Mouse (Mus musculus) CD8-positive naive resting alpha-beta T cell, adult 2 months (primary cell): Measurements from ENCODE around the gene A530032D15Rik.
"Not testable (repeated sequence)": the region's sequence is repeated elsewhere in the genome, so short reads cannot be mapped to it uniquely, and the experiment has no call there.

Source experiments
- DNase-seq, 2 experiments: peaks; one replicate each; pipeline ENCODE4 v3.0.0; 2022; ENCODE audit warnings: low read depth in 2 of 2, low spot score in 2 of 2

Gene A530032D15Rik

GRCm38 (mm10) chr1:85071690-85072089 lies 38.0 kb downstream of the A530032D15Rik start:
- not testable (repeated sequence) for DNase-seq

- DNase-seq = not testable (repeated sequence)
These were observed 73.9 kb downstream of the A530032D15Rik start for GRCm38 (mm10) chr1:85035801-85036200.

- DNase-seq = not testable (repeated sequence)
These were observed 75.3 kb downstream of the A530032D15Rik start for GRCm38 (mm10) chr1:85034394-85034793.

- DNase-seq = not testable (repeated sequence)
These were observed 76.0 kb downstream of the A530032D15Rik start for GRCm38 (mm10) chr1:85033616-85034015.
